Mouse (Mus musculus): ENCODE measurements at regions not wholly inside any gene's neighbourhood (a gene's known extent, or its start where the extent isn't known, plus 50 kb on each side); places are given as distances from the start of the nearest gene placed in this dataset.

DNA sequence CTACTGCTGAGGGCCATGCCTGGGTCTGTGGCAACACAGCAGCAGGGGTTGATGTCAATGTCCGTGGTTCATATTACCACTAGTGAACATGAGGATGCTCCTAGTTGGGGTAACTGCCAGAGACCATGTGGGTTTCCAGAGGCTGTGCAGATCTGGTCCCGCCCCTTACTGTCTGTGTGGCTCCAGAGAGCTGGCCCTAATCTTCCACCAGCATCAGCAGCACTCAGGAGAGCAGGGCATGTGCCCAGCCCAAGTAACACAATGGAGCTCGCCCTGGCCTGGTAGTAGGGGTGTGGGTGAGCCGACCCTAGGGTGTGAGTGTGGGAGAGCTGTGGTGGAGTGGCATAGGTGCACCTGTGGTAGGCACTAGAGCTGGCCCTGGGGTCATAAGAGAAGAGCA, 59.3 kb upstream of the Galnt15 start:
- TF ChIP-seq CEBPB (IDR thresholded peaks at IDR 0.05; ENCODE audit: low read depth) (no peak), CTCF (IDR thresholded peaks at IDR 0.05; ENCODE audit: control insufficient read depth, insufficient read depth, insufficient read length) (no peak), MAX (IDR thresholded peaks at IDR 0.05) (no peak), USF1 (IDR thresholded peaks at IDR 0.05; ENCODE audit: low read depth) (no peak), MYOG (IDR thresholded peaks at IDR 0.05; ENCODE audit: control insufficient read depth, extremely low read depth, insufficient read length) (no peak)

All from C2C12 (cell line).